Mouse (Mus musculus): ENCODE measurements at regions not wholly inside any gene's neighbourhood (a gene's known extent, or its start where the extent isn't known, plus 50 kb on each side); places are given as distances from the start of the nearest gene placed in this dataset.

DNA sequence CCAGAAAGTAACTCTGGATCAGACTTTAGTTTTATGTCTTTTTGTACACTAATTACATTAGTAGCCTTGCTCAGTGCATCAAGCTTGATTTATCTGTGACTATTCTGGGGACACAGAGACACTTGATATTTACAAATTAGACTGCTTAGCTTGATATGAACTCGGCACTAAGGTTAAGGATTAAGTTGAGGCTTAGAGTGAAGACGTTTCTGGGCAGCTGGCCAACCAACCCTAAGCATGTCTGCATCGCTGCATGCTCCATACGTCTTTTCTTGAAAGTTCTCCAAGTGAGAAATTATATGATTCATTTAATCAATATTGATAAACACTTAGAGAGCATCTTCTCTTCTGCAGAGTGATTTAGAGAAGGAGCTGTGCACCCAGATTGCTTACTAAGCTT, 352.6 kb upstream of the Slitrk1 start:
- Histone ChIP-seq H3K4me1 (no peaks in the 10 kb centered on the region), H3K4me2 (no peak overlapping the region), H3K36me3 (no peaks in the 10 kb centered on the region), H3K4me3 (replicated peaks) (no peak overlapping the region), H3K27ac (no peak overlapping the region), H3K9me3 (replicated peaks) (no peaks in the 10 kb centered on the region), H3K9ac (no peak overlapping the region), H3K27me3 (no peaks in the 10 kb centered on the region)
- peak; percentile 43; the same call in 1 of the 2 replicates for ATAC-seq (replicated peaks; ENCODE audit: low FRiP score)
- WGBS, result 24% methylated on average over 4 of the region's 4 CpGs

GRCm38 (mm10) chr14:109261990-109262389, 348.0 kb upstream of the Slitrk1 start:
- Histone ChIP-seq H3K27me3 (no peaks in the 10 kb centered on the region), H3K27ac (no peak overlapping the region), H3K36me3 (no peaks in the 10 kb centered on the region), H3K9ac (no peak overlapping the region), H3K4me1 (no peaks in the 10 kb centered on the region), H3K4me2 (no peak overlapping the region), H3K4me3 (replicated peaks) (no peak overlapping the region), H3K9me3 (replicated peaks) (no peaks in the 10 kb centered on the region)
- WGBS, result 64% methylated on average over 1 of the region's 1 CpGs
- no peak for ATAC-seq (replicated peaks; ENCODE audit: low FRiP score)

DNA sequence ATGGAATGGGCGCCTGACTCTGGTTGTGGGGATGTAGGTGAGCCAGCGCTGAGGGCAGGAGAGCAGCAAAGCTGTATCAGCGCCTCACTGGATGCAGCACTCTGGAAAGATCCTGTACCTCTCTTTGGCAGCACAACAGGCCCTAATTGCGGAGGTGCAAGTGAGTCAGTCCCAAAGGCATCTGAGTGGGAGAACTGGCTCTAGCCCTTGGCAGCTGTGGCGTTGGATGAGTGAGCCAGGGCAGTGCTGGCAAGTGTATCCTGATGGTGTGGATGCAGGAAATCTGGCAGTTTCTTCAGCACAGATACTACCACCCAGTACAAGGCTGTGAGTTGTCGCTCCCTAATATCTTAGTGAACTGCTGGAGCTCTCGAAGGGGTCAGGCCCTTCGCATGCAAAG, 300.9 kb upstream of the Slitrk1 start:
- no peaks in the 10 kb centered on the region for H3K27me3 ChIP-seq
- no peak for ATAC-seq (replicated peaks; ENCODE audit: low FRiP score)
- no peak overlapping the region for H3K4me3 ChIP-seq (replicated peaks)
- 85% methylated on average over 8 of the region's 8 CpGs for WGBS
- H3K36me3 ChIP-seq, result no peaks in the 10 kb centered on the region
- no peaks in the 10 kb centered on the region for H3K9me3 ChIP-seq (replicated peaks)
- H3K4me1 ChIP-seq, result no peaks in the 10 kb centered on the region
- no peak overlapping the region for H3K27ac ChIP-seq
- no peak overlapping the region for H3K4me2 ChIP-seq
- no peak overlapping the region for H3K9ac ChIP-seq

GRCm38 (mm10) chr14:109180029-109180585, 266.1 kb upstream of the Slitrk1 start:
- Histone ChIP-seq H3K9ac (no peak overlapping the region), H3K4me3 (replicated peaks) (no peak overlapping the region), H3K36me3 (no peaks in the 10 kb centered on the region), H3K4me2 (no peak overlapping the region), H3K27ac (no peak overlapping the region), H3K9me3 (replicated peaks) (no peaks in the 10 kb centered on the region), H3K4me1 (no peaks in the 10 kb centered on the region), H3K27me3 (no peaks in the 10 kb centered on the region)
- no peak for ATAC-seq (replicated peaks; ENCODE audit: low FRiP score)
- 84% methylated on average over 2 of the region's 2 CpGs for WGBS

DNA sequence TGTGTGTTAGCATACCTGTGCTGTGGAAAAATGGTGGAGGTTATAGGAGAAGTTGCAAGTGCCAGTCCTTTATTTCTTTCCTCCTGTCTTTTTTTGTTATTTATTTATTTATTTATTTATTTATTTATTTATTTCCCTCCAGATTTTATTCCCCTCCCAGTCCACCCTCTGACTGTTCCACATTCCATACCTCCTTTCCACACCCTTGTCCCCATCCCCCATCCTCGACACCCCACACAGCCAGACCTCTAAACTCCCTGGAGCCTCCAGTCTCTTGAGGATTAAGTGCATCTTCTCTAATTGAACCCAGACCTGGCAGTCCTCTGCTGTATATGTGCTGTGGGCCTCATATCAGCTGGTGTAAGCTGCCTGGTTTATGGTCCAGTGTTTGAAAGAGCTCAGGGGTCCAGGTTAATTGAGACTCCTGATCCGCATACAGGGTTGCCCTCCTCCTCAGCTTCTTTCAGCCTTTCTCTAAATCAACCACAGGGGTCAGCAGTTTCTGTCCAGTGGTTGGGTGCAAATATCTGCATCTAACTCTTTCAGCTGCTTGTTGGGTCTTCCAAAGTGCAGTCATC, 262.7 kb upstream of the Slitrk1 start:
- ATAC-seq (replicated peaks; ENCODE audit: low FRiP score), result no peak
- H3K36me3 ChIP-seq, result no peaks in the 10 kb centered on the region
- H3K9me3 ChIP-seq (replicated peaks), result no peaks in the 10 kb centered on the region
- no peak overlapping the region for H3K27ac ChIP-seq
- no peak overlapping the region for H3K4me2 ChIP-seq
- 60% methylated on average over 2 of the region's 2 CpGs for WGBS
- H3K4me3 ChIP-seq (replicated peaks), result no peak overlapping the region
- H3K4me1 ChIP-seq, result no peaks in the 10 kb centered on the region
- H3K27me3 ChIP-seq, result no peaks in the 10 kb centered on the region
- H3K9ac ChIP-seq, result no peak overlapping the region

DNA sequence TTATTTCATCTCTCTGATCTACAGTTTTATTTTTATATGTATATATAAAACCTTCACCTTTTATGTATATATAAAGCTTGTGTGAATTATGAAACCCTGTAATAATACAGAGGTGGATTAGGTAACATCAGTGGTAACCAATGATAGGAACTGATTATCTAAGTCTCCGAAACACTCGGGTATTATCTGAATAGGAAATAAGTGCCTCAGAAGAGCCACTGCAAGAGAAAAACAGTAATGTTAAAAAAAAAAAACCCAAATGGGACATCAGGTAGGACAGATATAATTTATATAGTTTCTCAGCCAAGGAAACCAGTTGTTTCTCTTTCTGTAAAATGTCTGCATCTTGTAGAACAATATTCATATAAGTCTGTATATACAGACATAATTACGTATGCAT, 261.9 kb upstream of the Slitrk1 start:
- no peaks in the 10 kb centered on the region for H3K9me3 ChIP-seq (replicated peaks)
- H3K27me3 ChIP-seq, result no peaks in the 10 kb centered on the region
- H3K4me1 ChIP-seq, result no peaks in the 10 kb centered on the region
- no peak for ATAC-seq (replicated peaks; ENCODE audit: low FRiP score)
- no peak overlapping the region for H3K27ac ChIP-seq
- 91% methylated on average over 3 of the region's 3 CpGs for WGBS
- no peaks in the 10 kb centered on the region for H3K36me3 ChIP-seq
- H3K4me3 ChIP-seq (replicated peaks), result no peak overlapping the region
- H3K9ac ChIP-seq, result no peak overlapping the region
- H3K4me2 ChIP-seq, result no peak overlapping the region
